Mouse (Mus musculus) intestine, embryonic 14.5 days (tissue): ENCODE measurements around the gene Gm45194. TPM values are rescaled to one million over a fixed set of nuclear protein-coding genes. Genes with fewer than 3 reads are reported as not detected.

Experiments used
- ATAC-seq: fragments of 200-750 bp; cut with Nextera tagmentation; replicated peaks from 2 replicates; pipeline ENCODE4 v1.8.0; 2017; ENCODE audit warnings: low read depth, moderate number of reproducible peaks, moderate TSS enrichment, moderate library complexity; ENCODE audit not compliant: low FRiP score, low TSS enrichment
- DNase-seq: peaks from one replicate; pipeline ENCODE4 v3.0.0-alpha.2; 2018; ENCODE audit warnings: low spot score
- H3K27ac ChIP-seq: fragments of 300-500 bp; sonication (generic); 2 replicates; pipeline ENCODE4 v1.5.1; 2014; ENCODE audit warnings: low read depth, mild to moderate bottlenecking, control low read depth
- H3K27me3 ChIP-seq: fragments of 300-500 bp; sonication (generic); replicated peaks from 2 replicates; pipeline ENCODE4 v1.6.1; 2014; ENCODE audit warnings: low read length, control low read depth; ENCODE audit not compliant: control insufficient read depth, insufficient read depth
- H3K36me3 ChIP-seq: fragments of 300-500 bp; sonication (generic); 2 replicates; pipeline ENCODE4 v1.6.1; 2014; ENCODE audit warnings: low read length, control low read depth; ENCODE audit not compliant: control insufficient read depth, insufficient read depth
- H3K4me1 ChIP-seq: fragments of 300-500 bp; sonication (generic); replicated peaks from 2 replicates; pipeline ENCODE4 v1.6.1; 2014; ENCODE audit warnings: low read length, control low read depth, mixed read lengths; ENCODE audit not compliant: control insufficient read depth, insufficient read depth
- H3K4me2 ChIP-seq: fragments of 300-500 bp; sonication (generic); 2 replicates; pipeline ENCODE4 v1.6.1; 2014; ENCODE audit warnings: low read length
- H3K4me3 ChIP-seq: fragments of 300-500 bp; sonication (generic); 2 replicates; pipeline ENCODE4 v1.5.1; 2014; ENCODE audit warnings: low read depth, low read length, control low read depth, mixed read lengths
- H3K9ac ChIP-seq: fragments of 300-500 bp; sonication (generic); 2 replicates; pipeline ENCODE4 v1.6.1; 2014; ENCODE audit warnings: mild to moderate bottlenecking, low read length
- H3K9me3 ChIP-seq: fragments of 300-500 bp; sonication (generic); 2 replicates; pipeline ENCODE4 v1.6.1; 2016; ENCODE audit warnings: low read length, control low read depth; ENCODE audit not compliant: control insufficient read depth
- WGBS: fragments of 180-500 bp; shearing (Covaris S2); extraction: QIAGEN DNeasy Blood & Tissue Kit; methylation state at CpG from one replicate; pipeline ENCODE4 v1.1.7; 2014; 5-methylcytosine and 5-hydroxymethylcytosine counted together
- polyA plus RNA-seq: library from polyadenylated mRNA; unstranded; fragments of >200 nt; fragmentation: Nextera tagmentation; extraction: Ambion mirVana; gene quantifications from 2 replicates; pipeline ENCODE4 v1.2.1, GENCODE M21; 2014

Gene Gm45194
- 0.28 and 0.35 TPM in 2 replicates for polyA plus RNA-seq

DNA sequence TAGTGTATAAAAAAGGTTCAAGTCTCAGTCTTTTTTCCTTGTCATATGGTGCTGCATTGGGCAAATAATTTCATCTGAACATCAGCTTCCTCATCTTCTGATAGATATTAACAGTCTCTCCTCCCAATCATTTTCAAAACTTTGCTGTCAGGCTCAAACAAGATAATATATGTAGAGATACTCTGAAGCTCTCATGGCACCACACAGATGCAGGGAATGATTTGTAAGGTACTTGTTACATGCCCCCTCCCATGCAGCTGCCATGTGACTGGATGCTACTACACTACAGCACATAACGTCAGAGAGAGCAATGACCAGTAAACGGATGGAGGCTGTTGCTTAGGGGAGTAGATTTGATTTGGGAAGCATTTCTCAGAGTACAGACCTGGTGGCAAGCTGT, at the start of gene Gm45194:
Gene Gm45194 (plus strand): TSS at position 301 of the 400 bp plus-strand sequence.
- Histone ChIP-seq H3K27ac (no peak within 1 kb of the TSS), H3K27me3 (0 out of 2 replicates have a peak, but pooled peaks cover 3% of the 10 kb centered on the region), H3K9me3 (no peaks in the 10 kb centered on the region), H3K4me3 (no peak within 1 kb of the TSS), H3K4me1 (no peaks in the 10 kb centered on the region), H3K36me3 (no peaks in the 10 kb centered on the region), H3K4me2 (no peak within 1 kb of the TSS), H3K9ac (no peak within 1 kb of the TSS)
- DNase-seq = no peak
- 42% methylated on average over 2 of the region's 2 CpGs for WGBS
- ATAC-seq = no peak

DNA sequence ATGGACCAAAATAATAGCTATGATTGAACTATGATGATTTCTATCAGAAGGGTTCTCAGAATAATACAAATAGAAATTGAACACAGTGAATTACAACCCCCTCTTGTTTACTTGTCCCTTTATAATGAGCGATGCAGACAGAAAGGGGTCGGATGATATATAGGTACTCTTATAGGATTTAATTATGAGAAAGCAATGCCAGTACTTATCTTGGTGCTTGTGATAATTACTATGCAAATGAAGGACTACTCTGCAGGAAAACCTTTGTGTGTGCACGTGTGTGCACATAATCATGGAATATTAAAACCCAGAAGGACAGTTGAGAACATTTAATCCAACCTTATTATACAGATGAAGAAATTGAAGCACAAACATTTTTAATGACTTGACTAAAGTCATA, 35.3 kb upstream of the Gm45194 start:
- Histone ChIP-seq H3K4me1 (no peaks in the 10 kb centered on the region), H3K27me3 (no peaks in the 10 kb centered on the region), H3K36me3 (no peaks in the 10 kb centered on the region), H3K27ac (no peak overlapping the region), H3K4me2 (no peak overlapping the region), H3K9ac (no peak overlapping the region), H3K4me3 (no peak overlapping the region), H3K9me3 (no peaks in the 10 kb centered on the region)
- ATAC-seq (no peak), DNase-seq (no peak)
- 66% methylated on average over 3 of the region's 3 CpGs for WGBS

DNA sequence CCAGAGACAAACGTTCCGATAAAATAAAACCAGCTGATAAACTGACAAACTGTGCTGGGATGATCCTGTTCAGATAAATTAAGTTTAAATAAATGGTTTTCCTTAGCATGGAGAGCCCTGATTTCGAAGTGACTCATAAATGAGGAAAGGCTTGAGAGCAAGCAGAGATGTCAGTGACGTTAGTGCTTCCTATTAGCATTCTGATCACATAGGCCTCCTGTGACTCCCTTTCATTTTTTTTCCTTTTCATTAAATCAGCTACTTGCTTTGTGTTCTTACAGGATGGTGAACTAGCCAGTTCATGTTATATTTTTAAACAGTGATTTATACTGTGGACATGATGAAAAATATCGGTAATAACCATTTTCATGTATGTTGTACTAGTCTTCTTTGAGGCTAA, 9.9 kb upstream of the Gm45194 start:
- no peaks in the 10 kb centered on the region for H3K27me3 ChIP-seq
- no peaks in the 10 kb centered on the region for H3K36me3 ChIP-seq
- H3K27ac ChIP-seq = no peak overlapping the region
- H3K4me3 ChIP-seq = no peak overlapping the region
- H3K4me1 ChIP-seq = no peaks in the 10 kb centered on the region
- no peak overlapping the region for H3K4me2 ChIP-seq
- H3K9ac ChIP-seq = no peak overlapping the region
- ATAC-seq = no peak
- DNase-seq = no peak
- 72% methylated on average over 5 of the region's 5 CpGs for WGBS
- no peaks in the 10 kb centered on the region for H3K9me3 ChIP-seq

DNA sequence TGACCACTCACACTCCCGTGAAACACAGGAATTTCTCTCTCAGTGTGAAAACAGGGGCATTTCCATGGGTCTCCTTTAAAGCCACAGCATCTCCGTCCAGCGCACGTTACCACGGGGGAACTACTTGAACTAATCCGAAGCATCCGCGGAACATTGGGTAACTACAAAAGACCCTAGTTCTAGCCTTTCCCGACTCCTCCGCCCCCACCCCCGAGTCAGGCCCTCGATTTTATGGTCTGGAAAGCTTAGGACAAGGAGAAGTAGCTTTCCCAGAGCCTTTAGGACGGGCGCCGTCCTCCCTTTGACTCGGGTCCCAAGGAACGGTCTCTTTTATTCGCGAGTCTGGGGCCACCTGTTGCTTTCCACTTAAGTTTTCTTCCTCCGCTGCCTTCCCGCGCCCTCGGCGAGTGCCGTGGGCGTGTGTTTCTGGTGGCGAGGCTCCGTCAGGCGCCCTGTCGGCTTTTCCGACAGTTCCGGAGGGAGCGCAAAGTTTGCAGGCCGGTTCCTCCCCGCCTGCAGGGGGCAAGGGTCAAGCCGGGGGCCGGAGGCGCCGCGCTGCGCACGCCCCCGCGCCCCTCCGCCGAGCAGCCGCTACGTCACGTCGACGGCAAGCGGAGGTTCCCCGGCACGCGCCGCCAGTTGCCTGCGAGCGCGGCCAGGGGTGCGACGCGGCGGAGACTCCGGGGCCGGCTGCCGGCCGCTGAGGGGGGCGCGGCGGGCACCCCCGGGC, 3.3 kb downstream of the Gm45194 start:
- H3K9ac ChIP-seq = no peak overlapping the region
- H3K27me3 ChIP-seq = 0 out of 2 replicates have a peak, but pooled peaks cover 3% of the 10 kb centered on the region
- no peaks in the 10 kb centered on the region for H3K9me3 ChIP-seq
- no peaks in the 10 kb centered on the region for H3K4me1 ChIP-seq
- 19% methylated on average over 34 of the region's 71 CpGs for WGBS
- DNase-seq (peak; percentile 56), ATAC-seq (0 out of 2 replicates have a peak, but pooled peaks have one; percentile 58)
- no peak overlapping the region for H3K27ac ChIP-seq
- H3K36me3 ChIP-seq = no peaks in the 10 kb centered on the region
- H3K4me2 ChIP-seq = peak overlapping the region; percentile 57
- H3K4me3 ChIP-seq = peak overlapping the region; percentile 33

DNA sequence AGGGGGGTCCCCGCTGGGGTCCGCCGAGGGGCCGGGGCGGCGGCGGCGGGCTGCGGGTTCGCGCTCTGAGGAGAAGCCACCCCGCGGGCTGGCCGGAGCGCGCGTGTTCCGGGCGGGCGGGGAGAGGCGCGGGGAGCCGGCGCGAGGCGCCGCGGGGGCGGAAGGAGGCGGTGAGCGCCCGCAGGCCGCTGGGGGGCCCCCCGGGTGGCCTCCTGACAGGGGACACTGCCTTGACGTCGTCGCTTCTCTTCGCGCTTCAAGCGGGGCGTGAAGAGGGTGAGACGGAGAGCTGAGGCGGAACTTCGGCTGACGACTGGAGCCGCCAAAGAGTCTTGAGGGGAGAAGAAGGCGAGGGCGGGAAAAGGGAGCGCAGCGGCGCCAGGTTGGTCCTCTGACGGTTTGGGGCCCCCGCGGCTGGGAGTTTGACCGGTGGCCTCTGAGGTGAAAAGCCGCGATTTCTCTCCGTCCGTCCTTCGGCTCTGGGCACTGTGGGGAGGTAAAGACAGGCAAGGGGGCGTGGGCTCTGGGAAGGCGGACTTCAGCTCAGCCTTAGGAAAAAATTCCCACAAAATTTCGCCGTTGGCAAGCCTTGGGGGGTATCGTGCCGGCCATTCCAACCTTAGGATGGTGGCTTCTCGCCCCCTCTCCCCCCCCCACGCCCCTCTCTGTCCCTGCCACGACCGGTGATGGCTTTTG, 4.0 kb downstream of the Gm45194 start:
- H3K9ac ChIP-seq = no peak overlapping the region
- H3K27me3 ChIP-seq = 0 out of 2 replicates have a peak, but pooled peaks cover 3% of the 10 kb centered on the region
- H3K36me3 ChIP-seq = no peaks in the 10 kb centered on the region
- ATAC-seq = no peak
- H3K27ac ChIP-seq = no peak overlapping the region
- H3K9me3 ChIP-seq = no peaks in the 10 kb centered on the region
- 18% methylated on average over 31 of the region's 70 CpGs for WGBS
- peak overlapping the region; percentile 33 for H3K4me3 ChIP-seq
- peak; percentile 52 for DNase-seq
- H3K4me1 ChIP-seq = no peaks in the 10 kb centered on the region
- peak overlapping the region; percentile 57 for H3K4me2 ChIP-seq

DNA sequence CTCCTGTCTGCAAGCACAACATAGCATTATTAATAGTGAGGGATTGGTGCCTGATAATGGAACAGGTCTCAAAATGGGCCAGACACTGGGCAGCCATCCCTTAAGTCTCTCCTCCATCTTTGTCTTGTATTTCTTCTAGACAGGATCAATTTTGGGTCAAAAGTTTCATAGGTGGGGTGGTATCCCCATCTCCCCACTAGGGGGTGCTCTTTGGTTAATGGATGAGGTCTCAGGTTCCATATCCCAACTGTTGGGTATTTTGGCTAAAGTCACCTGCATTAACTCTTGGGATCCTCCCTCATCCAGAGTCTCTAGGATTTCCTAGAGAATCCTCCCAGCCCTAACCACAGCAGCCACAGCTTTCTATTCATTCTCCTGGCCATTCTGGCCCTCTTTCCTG, 26.2 kb downstream of the Gm45194 start:
- H3K9ac ChIP-seq = no peak overlapping the region
- no peak overlapping the region for H3K4me2 ChIP-seq
- H3K4me3 ChIP-seq = no peak overlapping the region
- no peak for ATAC-seq
- H3K27ac ChIP-seq = no peak overlapping the region
- no peaks in the 10 kb centered on the region for H3K4me1 ChIP-seq
- no peaks in the 10 kb centered on the region for H3K9me3 ChIP-seq
- no peak for DNase-seq
- H3K27me3 ChIP-seq = no peaks in the 10 kb centered on the region
- H3K36me3 ChIP-seq = no peaks in the 10 kb centered on the region

DNA sequence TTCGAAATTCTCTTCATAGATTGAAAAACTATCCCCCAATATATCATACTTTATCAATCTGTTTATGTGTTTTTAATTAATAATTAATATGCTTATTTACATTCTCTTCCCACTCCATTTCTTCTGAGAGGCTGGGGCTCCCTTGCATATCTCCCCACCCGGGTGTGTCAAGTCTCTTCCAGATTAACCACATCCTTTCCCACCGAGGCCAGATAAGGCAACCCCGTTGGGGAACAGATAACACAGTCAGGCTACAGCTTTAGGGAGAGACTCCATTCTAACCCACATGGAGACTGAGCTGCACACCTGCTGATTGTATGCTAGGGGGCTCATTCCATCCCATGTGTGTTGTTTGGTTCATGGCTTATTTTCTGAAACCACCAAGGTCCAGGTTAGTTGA, 69.7 kb downstream of the Gm45194 start:
- DNase-seq (no peak), ATAC-seq (no peak)
- no peaks in the 10 kb centered on the region for H3K4me1 ChIP-seq
- no peaks in the 10 kb centered on the region for H3K9me3 ChIP-seq
- WGBS = 68% methylated on average over 4 of the region's 4 CpGs
- no peaks in the 10 kb centered on the region for H3K27me3 ChIP-seq
- H3K9ac ChIP-seq = no peak overlapping the region
- H3K36me3 ChIP-seq = no peaks in the 10 kb centered on the region
- no peak overlapping the region for H3K4me2 ChIP-seq
- no peak overlapping the region for H3K27ac ChIP-seq
- H3K4me3 ChIP-seq = no peak overlapping the region

DNA sequence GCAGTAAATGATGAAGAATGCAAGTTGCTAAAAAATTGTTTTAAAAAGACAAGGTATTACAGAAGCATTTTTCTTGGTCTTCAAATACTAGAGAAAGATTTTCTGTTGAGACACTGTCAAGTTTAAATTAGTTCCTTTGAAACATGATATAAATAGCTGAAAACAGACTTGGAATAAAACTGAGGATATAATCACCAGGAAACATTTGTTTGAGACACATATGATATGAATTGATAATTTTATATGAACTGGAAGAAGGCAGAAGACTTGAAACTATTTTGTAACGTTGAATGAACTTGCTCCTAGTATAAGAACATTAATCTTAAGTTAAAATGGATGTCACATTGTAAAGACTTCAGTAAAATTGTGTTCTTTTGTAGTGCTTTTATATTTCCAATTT, 108.5 kb downstream of the Gm45194 start:
- no peak for ATAC-seq
- Histone ChIP-seq H3K27me3 (no peaks in the 10 kb centered on the region), H3K36me3 (no peaks in the 10 kb centered on the region), H3K27ac (no peak overlapping the region), H3K4me2 (no peak overlapping the region), H3K9me3 (no peaks in the 10 kb centered on the region), H3K9ac (no peak overlapping the region), H3K4me1 (no peaks in the 10 kb centered on the region), H3K4me3 (no peak overlapping the region)
- 24% methylated on average over 1 of the region's 1 CpGs for WGBS
- DNase-seq = no peak

DNA sequence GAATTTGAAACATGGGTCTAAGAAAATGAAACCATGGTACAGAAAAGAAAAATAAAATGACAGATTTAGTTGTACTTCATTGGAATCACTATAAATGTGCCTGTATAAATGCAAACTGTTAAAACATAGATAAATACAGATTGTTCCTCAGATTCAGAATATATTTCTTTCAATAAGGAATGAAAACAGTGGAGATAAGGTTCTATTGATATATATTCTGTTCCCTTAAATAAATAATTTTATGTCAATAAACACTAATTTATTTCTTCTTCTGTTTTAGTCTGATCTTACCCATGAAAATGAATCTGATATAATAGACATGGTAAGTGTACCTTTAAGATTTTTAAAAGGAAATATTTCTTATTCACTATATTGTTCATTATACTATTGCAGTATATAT, 119.5 kb downstream of the Gm45194 start, which contains the start of gene Tex16:
Gene Tex16 (plus strand): TSS at position 301 of the 400 bp plus-strand sequence.
- Histone ChIP-seq H3K4me3 (no peak within 1 kb of the TSS), H3K9ac (no peak within 1 kb of the TSS), H3K4me2 (no peak within 1 kb of the TSS), H3K27ac (no peak within 1 kb of the TSS), H3K4me1 (no peaks in the 10 kb centered on the region), H3K9me3 (no peaks in the 10 kb centered on the region), H3K36me3 (no peaks in the 10 kb centered on the region), H3K27me3 (no peaks in the 10 kb centered on the region)
- ATAC-seq = no peak
- DNase-seq = no peak
